Mouse (Mus musculus): ENCODE results near the gene Hagh.

Gene Hagh

GRCm38 (mm10) chr17:24849733-24850064 lies 9.8 kb downstream of the Hagh start:
- DNase-seq (ENCODE audit: extremely low read depth, insufficient read length, low spot score) = no peak

DNA sequence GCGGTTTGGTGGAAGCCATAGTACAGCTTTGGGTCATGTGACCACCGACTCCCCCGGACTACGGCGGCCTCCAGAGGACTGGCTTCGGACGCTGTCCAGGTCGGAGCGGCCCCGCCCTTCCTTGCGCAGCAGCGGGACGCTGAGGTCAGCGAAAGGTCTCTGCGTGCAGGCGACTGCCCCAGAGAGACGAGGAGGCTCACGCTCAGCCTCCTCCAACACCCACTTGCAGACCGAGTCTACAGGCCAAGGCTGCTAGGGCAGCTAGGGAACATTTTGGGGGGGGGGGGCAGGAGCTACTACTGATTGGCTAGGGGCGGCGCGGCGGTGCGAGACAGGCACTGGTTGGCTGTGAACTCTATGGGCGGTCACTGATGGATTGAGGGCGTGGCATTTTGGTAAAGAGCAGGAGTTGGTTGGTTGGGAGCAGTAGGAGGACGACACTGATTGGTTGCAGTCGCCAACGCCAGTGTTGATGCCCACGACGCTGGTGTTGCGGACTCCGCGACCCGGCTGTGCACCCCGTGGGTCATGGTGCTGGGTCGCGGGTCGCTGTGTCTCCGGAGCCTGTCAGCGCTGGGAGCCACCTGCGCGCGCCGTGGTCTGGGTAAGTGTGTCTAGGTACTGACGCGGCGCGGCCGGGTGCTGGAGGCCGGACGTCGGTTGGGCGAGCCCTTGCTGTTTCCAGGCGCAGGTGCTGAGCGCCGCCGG lies 10.3 kb downstream of the Hagh start, which contains the start of gene Fahd1:
Gene Fahd1, minus strand, starts transcription at position 300 of the 708 bp plus-strand sequence.
- DNase-seq (ENCODE audit: extremely low read depth, insufficient read length, low spot score) = peak; percentile 98

- DNase-seq (ENCODE audit: extremely low read depth, insufficient read length, low spot score) = no peak
Observed at GRCm38 (mm10) chr17:24850773-24851127, 10.8 kb downstream of the Hagh start.

DNA sequence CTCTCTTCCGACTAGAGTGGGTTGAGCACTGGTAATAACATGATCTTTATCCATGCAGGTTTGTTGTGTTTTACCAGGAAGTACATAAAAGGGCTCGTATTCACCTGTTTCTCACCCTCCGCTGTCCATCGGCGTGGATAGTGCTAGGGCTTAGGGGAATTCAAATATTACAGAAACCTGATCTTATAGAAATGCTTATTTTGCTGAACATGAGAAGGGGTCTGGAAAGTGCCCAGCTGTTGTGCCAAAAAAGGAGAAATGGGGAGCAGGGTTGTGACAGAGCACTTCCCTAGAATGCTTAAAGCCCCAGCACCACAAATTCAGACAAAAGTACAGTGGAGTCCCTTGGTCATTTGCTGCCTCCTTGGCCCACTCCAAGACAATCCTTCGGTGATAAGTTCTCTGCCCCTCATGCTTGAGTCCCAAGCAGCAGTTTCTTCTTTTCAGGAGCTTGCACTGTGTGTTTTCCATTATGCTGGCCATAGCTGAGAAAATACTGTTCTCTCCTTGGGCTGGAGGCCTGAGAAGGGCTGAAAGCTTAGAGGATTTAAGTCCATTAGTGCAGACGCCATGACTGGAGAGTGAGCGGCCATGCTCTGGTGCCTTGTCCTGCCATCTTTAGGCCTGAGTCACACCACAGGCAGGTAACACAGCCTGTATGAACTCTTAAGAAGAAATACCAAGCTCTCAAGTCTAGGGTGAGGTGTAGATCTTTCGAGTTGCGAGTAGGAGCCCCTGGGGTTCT lies 11.6 kb downstream of the Hagh start:
- no peak for DNase-seq (ENCODE audit: extremely low read depth, insufficient read length, low spot score)

DNA sequence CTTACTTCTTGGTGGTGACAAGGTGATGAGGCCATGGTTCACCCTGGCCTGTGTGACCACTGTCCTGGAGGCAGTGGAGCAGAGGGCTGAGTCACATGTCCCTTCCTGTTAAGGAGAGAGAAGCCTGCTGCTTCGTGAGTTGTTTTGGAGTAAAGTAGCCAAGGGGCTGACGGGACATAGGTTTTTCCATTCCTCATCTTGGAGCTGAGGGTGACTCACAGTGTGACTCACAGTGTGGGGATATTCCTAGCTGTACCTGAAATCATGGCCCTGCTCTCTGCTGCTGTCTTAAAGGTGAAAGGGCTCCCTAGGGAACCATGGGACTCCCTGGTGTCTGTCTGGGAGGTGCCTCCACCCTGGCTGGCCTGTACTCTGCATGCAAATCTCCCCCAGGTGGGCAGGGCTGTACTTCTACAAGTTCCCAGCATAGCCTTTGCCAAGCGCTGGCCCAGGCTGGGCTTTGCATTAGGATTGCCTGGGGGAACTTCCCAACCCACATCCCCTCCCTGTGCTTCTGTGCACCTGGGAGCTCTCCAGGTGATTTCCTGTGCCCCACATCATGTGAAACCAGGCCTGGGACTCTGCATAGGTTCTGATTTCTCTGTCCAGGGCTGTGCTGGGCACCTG lies 16.0 kb downstream of the Hagh start:
- DNase-seq (ENCODE audit: extremely low read depth, insufficient read length, low spot score) = peak; percentile 78

DNA sequence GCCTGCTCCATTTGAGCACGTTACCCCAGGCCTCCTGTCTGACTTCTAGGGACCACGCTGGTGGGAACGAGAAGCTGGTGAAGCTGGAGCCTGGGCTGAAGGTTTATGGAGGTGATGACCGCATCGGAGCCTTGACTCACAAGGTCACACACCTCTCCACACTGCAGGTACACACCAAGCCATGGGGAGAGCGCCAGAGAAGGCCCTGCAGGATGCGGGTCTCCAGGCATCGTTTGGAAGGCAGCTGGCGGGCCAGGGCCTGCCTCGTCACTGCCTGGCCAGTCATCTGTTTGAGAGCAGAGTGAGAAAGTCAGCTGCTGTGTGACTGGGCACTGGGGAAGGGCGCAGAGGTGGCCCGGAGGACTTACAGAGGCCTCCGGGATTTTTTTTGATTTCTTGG lies 16.6 kb downstream of the Hagh start:
- no peak for DNase-seq (ENCODE audit: extremely low read depth, insufficient read length, low spot score)

GRCm38 (mm10) chr17:24857831-24858470 lies 18.0 kb downstream of the Hagh start:
- no peak for DNase-seq (ENCODE audit: extremely low read depth, insufficient read length, low spot score)

DNA sequence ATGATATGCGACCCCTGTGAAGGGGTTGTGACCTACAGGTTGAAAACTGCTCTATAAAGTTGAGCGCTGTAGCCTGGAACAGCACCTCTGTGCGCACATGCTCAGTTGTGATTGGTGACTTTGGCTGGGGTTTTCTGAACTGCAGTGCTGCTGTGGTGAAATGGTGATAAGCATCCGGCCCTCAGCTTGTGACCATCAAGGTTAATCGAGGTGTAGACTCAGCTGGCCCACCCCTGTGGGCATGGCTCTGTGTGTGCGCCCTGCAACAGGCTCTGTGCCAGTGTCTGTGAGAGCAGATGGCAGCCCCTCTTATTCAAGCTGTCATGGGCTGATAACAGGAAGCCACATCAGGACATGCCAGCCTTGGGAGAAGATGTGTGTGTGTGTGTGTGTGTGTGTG lies 19.0 kb downstream of the Hagh start:
- no peak for DNase-seq (ENCODE audit: extremely low read depth, insufficient read length, low spot score)

DNA sequence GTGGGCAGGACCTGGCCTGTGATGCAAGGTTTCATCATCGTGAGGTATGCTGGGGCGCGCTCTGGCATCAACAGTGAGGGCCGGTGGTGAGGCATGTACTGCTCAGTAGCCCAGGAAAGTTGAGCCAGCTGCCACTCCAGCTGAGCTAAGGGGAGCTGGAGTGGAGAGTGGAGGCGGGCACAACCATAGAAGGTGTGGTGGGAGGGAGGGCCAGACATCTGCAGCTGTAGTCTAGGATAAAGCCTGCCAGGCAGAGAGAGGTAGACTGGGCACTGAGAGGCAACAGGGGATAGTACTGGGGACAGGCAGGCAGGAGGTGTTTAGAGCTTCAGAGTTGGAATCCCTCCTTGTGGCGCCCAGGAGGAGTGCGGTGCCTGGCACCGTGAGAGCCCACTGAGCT lies 20.1 kb downstream of the Hagh start:
- DNase-seq (ENCODE audit: extremely low read depth, insufficient read length, low spot score) = no peak

- no peak for DNase-seq (ENCODE audit: extremely low read depth, insufficient read length, low spot score)
Observed at GRCm38 (mm10) chr17:24861785-24862184, 21.8 kb downstream of the Hagh start.

GRCm38 (mm10) chr17:24865776-24866175 lies 25.8 kb downstream of the Hagh start, which contains the start of gene Igfals:
Gene Igfals, plus strand, starts transcription at chr17:24865997.
- DNase-seq (ENCODE audit: extremely low read depth, insufficient read length, low spot score) = no peak

- no peak for DNase-seq (ENCODE audit: extremely low read depth, insufficient read length, low spot score)
Observed at GRCm38 (mm10) chr17:24867914-24868313, 28.0 kb downstream of the Hagh start.

- DNase-seq (ENCODE audit: extremely low read depth, insufficient read length, low spot score) = no peak
Observed at GRCm38 (mm10) chr17:24873695-24874404, 33.9 kb downstream of the Hagh start.

GRCm38 (mm10) chr17:24874405-24874745 lies 34.4 kb downstream of the Hagh start:
- DNase-seq (ENCODE audit: extremely low read depth, insufficient read length, low spot score) = no peak

DNA sequence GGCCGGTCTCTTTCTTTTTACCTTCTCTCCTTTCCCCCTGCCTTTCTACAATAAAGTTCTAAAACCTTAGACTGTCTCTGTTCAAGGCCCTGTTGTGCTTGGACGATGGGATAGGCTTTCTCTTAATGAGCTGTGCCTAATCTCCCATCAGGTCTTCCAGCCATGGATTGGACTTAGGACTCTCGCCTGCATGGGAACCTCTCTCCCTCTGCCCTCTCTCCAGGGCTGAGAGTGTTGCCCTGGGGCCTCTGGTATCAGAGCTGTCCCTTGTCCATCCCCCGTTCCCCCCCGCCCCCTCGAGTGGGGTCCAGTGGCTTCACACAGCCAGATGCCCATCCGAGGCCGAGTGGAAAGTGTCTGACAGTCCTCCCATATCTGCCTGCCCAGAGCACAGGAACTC lies 35.0 kb downstream of the Hagh start:
- DNase-seq (ENCODE audit: extremely low read depth, insufficient read length, low spot score) = no peak

- DNase-seq (ENCODE audit: extremely low read depth, insufficient read length, low spot score) = no peak
Observed at GRCm38 (mm10) chr17:24877336-24878116, 37.6 kb downstream of the Hagh start.

DNA sequence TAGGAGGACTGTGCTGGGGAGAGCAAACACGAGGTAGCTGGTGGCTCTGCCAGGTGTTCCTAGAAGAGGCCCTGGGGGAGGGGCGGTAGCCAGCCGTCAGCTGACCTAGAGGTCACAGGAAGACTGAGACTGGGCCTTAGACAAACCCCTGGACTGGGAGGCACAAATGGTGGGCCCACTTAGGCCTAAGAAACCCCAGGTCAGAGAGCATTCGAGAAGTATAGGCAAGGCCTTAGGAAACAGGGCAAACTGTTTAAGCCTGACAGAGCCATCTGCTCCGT lies 38.1 kb downstream of the Hagh start:
- DNase-seq (ENCODE audit: extremely low read depth, insufficient read length, low spot score) = no peak

GRCm38 (mm10) chr17:24878531-24878930 lies 38.6 kb downstream of the Hagh start:
- no peak for DNase-seq (ENCODE audit: extremely low read depth, insufficient read length, low spot score)

- DNase-seq (ENCODE audit: extremely low read depth, insufficient read length, low spot score) = peak; percentile 69
Observed at GRCm38 (mm10) chr17:24881738-24882440, 41.9 kb downstream of the Hagh start.

- no peak for DNase-seq (ENCODE audit: extremely low read depth, insufficient read length, low spot score)
Observed at GRCm38 (mm10) chr17:24884391-24884790, 44.4 kb downstream of the Hagh start.

All from 3134 (cell line).